ENCODE assay signal across 10 mouse cellular contexts in the genomic region with DNA sequence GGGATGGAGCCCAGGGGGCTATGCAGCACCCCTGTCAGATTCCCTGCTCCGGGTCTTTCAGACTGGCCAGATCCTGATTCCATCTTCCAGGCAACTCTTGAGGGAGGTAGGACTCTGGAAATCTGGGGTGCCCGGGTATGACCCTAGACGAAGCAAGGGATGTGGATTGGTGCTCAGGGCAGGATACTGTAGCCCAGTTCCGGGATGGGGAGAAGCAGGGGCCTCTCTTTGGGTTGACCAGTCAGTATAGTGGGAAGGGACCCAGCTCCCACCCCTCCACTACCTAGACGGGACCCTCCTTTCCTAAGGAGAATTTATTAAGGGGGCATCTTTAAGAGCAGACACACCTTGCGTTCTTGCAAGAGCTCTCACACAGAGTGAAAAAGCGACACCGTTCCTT. TPM values are rescaled to one million over a fixed set of nuclear protein-coding genes. Genes with fewer than 3 reads are reported as not detected.
DNase-seq lines count a peak whose midpoint lies in the region; ATAC-seq lines count a peak whose summit lies in the region.
"Had no signal": no experiment of that assay in that cellular context is flagged by ENCODE, and none has a peak within 500 bp of the region (broad histone marks: within the 10 kb centered on the region; RNA-seq: fewer than 3 reads in every experiment).

No protein-coding gene starts in this region.

- no peak for DNase-seq in kidney, postnatal 10 days
- DNase-seq in midbrain, embryonic 14.5 days: no peak
- DNase-seq in testis, postnatal 14 days (ENCODE audit: low spot score): no peak
- no peak for DNase-seq in left cerebral cortex, adult 18-20 months (ENCODE audit: low spot score in 2 of 2)

- H3K27ac ChIP-seq in kidney, embryonic 14.5 days (ENCODE audit: low read depth, low read length): no peak overlapping the region
- no peak overlapping the region for H3K27ac ChIP-seq in embryonic facial prominence, embryonic 13.5 days
- peak overlapping the region; percentile 76 for H3K27ac ChIP-seq in hindbrain, embryonic 13.5 days
- H3K27ac ChIP-seq in midbrain, embryonic 14.5 days (replicated peaks; ENCODE audit: low read depth, low read length): peak overlapping the region; percentile 63; the same call in 1 of the 2 replicates

- WGBS in kidney, embryonic 14.5 days: 47% methylated on average over 8 of the region's 8 CpGs
- WGBS in embryonic facial prominence, embryonic 13.5 days: 37% methylated on average over 8 of the region's 8 CpGs
- 28% methylated on average over 8 of the region's 8 CpGs for WGBS in hindbrain, embryonic 13.5 days
- WGBS in midbrain, embryonic 14.5 days: 31% methylated on average over 8 of the region's 8 CpGs

- H3K4me1 ChIP-seq in kidney, embryonic 14.5 days (ENCODE audit: control insufficient read depth, insufficient read depth, low read length): no peaks in the 10 kb centered on the region
- H3K4me1 ChIP-seq in embryonic facial prominence, embryonic 13.5 days: peaks cover 10% of the 10 kb centered on the region; the same call in 1 of the 2 replicates
- peaks cover 27% of the 10 kb centered on the region for H3K4me1 ChIP-seq in hindbrain, embryonic 13.5 days (replicated peaks)
- H3K4me1 ChIP-seq in midbrain, embryonic 14.5 days (ENCODE audit: control insufficient read depth, insufficient read depth, low read length): peaks cover 6% of the 10 kb centered on the region; the same call in 1 of the 2 replicates

- H3K27me3 ChIP-seq in kidney, embryonic 14.5 days (ENCODE audit: control insufficient read depth, insufficient read depth, low read length): no peaks in the 10 kb centered on the region; the same call in 1 of the 2 replicates
- peaks cover 54% of the 10 kb centered on the region for H3K27me3 ChIP-seq in embryonic facial prominence, embryonic 13.5 days
- H3K27me3 ChIP-seq in hindbrain, embryonic 13.5 days: 0 out of 2 replicates have a peak, but pooled peaks cover 7% of the 10 kb centered on the region
- H3K27me3 ChIP-seq in midbrain, embryonic 14.5 days (ENCODE audit: control insufficient read depth, insufficient read depth, low read length): no peaks in the 10 kb centered on the region
- H3K27me3 ChIP-seq: CH12.LX had no signal

- peak overlapping the region; percentile 30 for H3K4me2 ChIP-seq in kidney, embryonic 14.5 days (replicated peaks; ENCODE audit: low read depth, low read length)
- H3K4me2 ChIP-seq in embryonic facial prominence, embryonic 13.5 days: peak overlapping the region; percentile 53
- peak overlapping the region; percentile 48 for H3K4me2 ChIP-seq in hindbrain, embryonic 13.5 days
- peak overlapping the region; percentile 49 for H3K4me2 ChIP-seq in midbrain, embryonic 14.5 days (ENCODE audit: low read length)

- no peaks in the 10 kb centered on the region for H3K9me3 ChIP-seq in kidney, embryonic 14.5 days (ENCODE audit: control insufficient read depth, low read length)
- H3K9me3 ChIP-seq in embryonic facial prominence, embryonic 13.5 days: no peaks in the 10 kb centered on the region
- H3K9me3 ChIP-seq in hindbrain, embryonic 13.5 days: no peaks in the 10 kb centered on the region
- no peaks in the 10 kb centered on the region for H3K9me3 ChIP-seq in midbrain, embryonic 14.5 days (ENCODE audit: control insufficient read depth, low read length)

- peaks cover 15% of the 10 kb centered on the region; the same call in 1 of the 2 replicates for H3K36me3 ChIP-seq in kidney, embryonic 14.5 days (ENCODE audit: control insufficient read depth, insufficient read depth, low read length)
- 0 out of 2 replicates have a peak, but pooled peaks cover 3% of the 10 kb centered on the region for H3K36me3 ChIP-seq in embryonic facial prominence, embryonic 13.5 days
- H3K36me3 ChIP-seq in hindbrain, embryonic 13.5 days: no peaks in the 10 kb centered on the region
- no peaks in the 10 kb centered on the region for H3K36me3 ChIP-seq in midbrain, embryonic 14.5 days (ENCODE audit: control insufficient read depth, insufficient read depth, low read length)

- peak overlapping the region; percentile 3; the same call in 1 of the 2 replicates for H3K4me3 ChIP-seq in kidney, embryonic 14.5 days (ENCODE audit: low read length)
- H3K4me3 ChIP-seq in embryonic facial prominence, embryonic 13.5 days: peak overlapping the region; percentile 17
- peak overlapping the region; percentile 33 for H3K4me3 ChIP-seq in hindbrain, embryonic 13.5 days
- H3K4me3 ChIP-seq in midbrain, embryonic 14.5 days (replicated peaks; ENCODE audit: low read depth, low read length): peak overlapping the region; percentile 26
- H3K4me3 ChIP-seq: myocyte had no signal

- H3K9ac ChIP-seq in kidney, embryonic 14.5 days (ENCODE audit: low read depth, low read length): peak overlapping the region; percentile 23; the same call in 1 of the 2 replicates
- H3K9ac ChIP-seq in embryonic facial prominence, embryonic 13.5 days: peak overlapping the region; percentile 21; the same call in 1 of the 2 replicates
- peak overlapping the region; percentile 65 for H3K9ac ChIP-seq in hindbrain, embryonic 13.5 days
- peak overlapping the region; percentile 46 for H3K9ac ChIP-seq in midbrain, embryonic 14.5 days (replicated peaks; ENCODE audit: low read length)

- ATAC-seq in kidney, embryonic 14.5 days (ENCODE audit: low FRiP score, low TSS enrichment): peak; percentile 52
- ATAC-seq in embryonic facial prominence, embryonic 13.5 days (ENCODE audit: insufficient number of reproducible peaks, insufficient read depth, low FRiP score, low TSS enrichment, low read depth): no peak
- ATAC-seq in hindbrain, embryonic 13.5 days (ENCODE audit: low FRiP score): peak; percentile 47; the same call in 1 of the 2 replicates
- peak; percentile 60 for ATAC-seq in midbrain, embryonic 14.5 days (ENCODE audit: low FRiP score, low TSS enrichment)
- ATAC-seq in megakaryocyte-erythroid progenitor cell, adult 5-6 weeks (replicated peaks; ENCODE audit: low FRiP score, low TSS enrichment, poor library complexity, severe bottlenecking): no peak

RNA-seq across cellular contexts. Expression of a gene that starts 0.6 kb away (rescaled TPM):
- 1.5 and 2.6 TPM in 2 replicates for polyA plus RNA-seq in kidney, embryonic 14.5 days (2014; fragmentation: Nextera tagmentation; extraction: Ambion mirVana)
- 2.8 and 3.7 TPM in 2 replicates for polyA plus RNA-seq in embryonic facial prominence, embryonic 13.5 days (2015; fragmentation: Nextera tagmentation; extraction: Ambion mirVana)
- 31.3 and 32.8 TPM in 2 replicates for polyA plus RNA-seq in hindbrain, embryonic 13.5 days (2015; fragmentation: Nextera tagmentation; extraction: Ambion mirVana)
- polyA plus RNA-seq in midbrain, embryonic 14.5 days (2014; fragmentation: Nextera tagmentation; extraction: Ambion mirVana): 31.0 and 31.1 TPM in 2 replicates
- total RNA-seq in megakaryocyte-erythroid progenitor cell, adult 5-6 weeks (2014; fragmentation: Nextera tagmentation): not detected in 2 replicates
- 1.0 TPM in 1 of 2 replicates, not detected in the other for total RNA-seq in megakaryocyte-erythroid progenitor cell, adult 5-6 weeks (2017)
- total RNA-seq in left cerebral cortex, adult 18-20 months (2021): 1 to 10 TPM; 6.9 to 7.2 TPM
- total RNA-seq: CH12.LX had no signal
- polyA plus RNA-seq: myocyte had no signal

RNA-seq across cellular contexts. Expression of a gene that starts 37.3 kb away (rescaled TPM):
- polyA plus RNA-seq in kidney, embryonic 14.5 days (2014; fragmentation: Nextera tagmentation; extraction: Ambion mirVana): 7.3 and 9.3 TPM in 2 replicates
- polyA plus RNA-seq in embryonic facial prominence, embryonic 13.5 days (2015; fragmentation: Nextera tagmentation; extraction: Ambion mirVana): 6.7 and 9.4 TPM in 2 replicates
- 8.6 and 9.6 TPM in 2 replicates for polyA plus RNA-seq in hindbrain, embryonic 13.5 days (2015; fragmentation: Nextera tagmentation; extraction: Ambion mirVana)
- polyA plus RNA-seq in midbrain, embryonic 14.5 days (2014; fragmentation: Nextera tagmentation; extraction: Ambion mirVana): 13.0 and 14.8 TPM in 2 replicates
- total RNA-seq in megakaryocyte-erythroid progenitor cell, adult 5-6 weeks (2014; fragmentation: Nextera tagmentation): 11.7 and 13.5 TPM in 2 replicates
- 11.4 and 12.0 TPM in 2 replicates for total RNA-seq in megakaryocyte-erythroid progenitor cell, adult 5-6 weeks (2017)
- 100 to 1,000 TPM; 136 to 140 TPM for total RNA-seq in left cerebral cortex, adult 18-20 months (2021)

Comparison
In these comparisons a context has a peak if more than half of its experiments do, and no peak if none do; other contexts are left out.
1. ATAC-seq: peak in kidney, embryonic 14.5 days (single experiment), hindbrain, embryonic 13.5 days (single experiment) and midbrain, embryonic 14.5 days (single experiment); none in embryonic facial prominence, embryonic 13.5 days (single experiment) and megakaryocyte-erythroid progenitor cell, adult 5-6 weeks (single experiment).
2. H3K27ac ChIP-seq: peak in hindbrain, embryonic 13.5 days (single experiment) and midbrain, embryonic 14.5 days (single experiment); none in kidney, embryonic 14.5 days (single experiment) and embryonic facial prominence, embryonic 13.5 days (single experiment).
3. Peak in every context shown above with its lines, with median percentiles within 50 percentile points of each other: H3K4me2 ChIP-seq, H3K4me3 ChIP-seq and H3K9ac ChIP-seq.